Mouse (Mus musculus): ENCODE measurements around the gene Fgl2. TPM values are rescaled to one million over a fixed set of nuclear protein-coding genes. Genes with fewer than 3 reads are reported as not detected.
A peak's percentile ranks its signal among the peaks of the same experiment; 100 is the strongest.

Fgl2 gene
- polyA plus RNA-seq, 1 experiment from 2014 or later = 3.3 TPM

DNA sequence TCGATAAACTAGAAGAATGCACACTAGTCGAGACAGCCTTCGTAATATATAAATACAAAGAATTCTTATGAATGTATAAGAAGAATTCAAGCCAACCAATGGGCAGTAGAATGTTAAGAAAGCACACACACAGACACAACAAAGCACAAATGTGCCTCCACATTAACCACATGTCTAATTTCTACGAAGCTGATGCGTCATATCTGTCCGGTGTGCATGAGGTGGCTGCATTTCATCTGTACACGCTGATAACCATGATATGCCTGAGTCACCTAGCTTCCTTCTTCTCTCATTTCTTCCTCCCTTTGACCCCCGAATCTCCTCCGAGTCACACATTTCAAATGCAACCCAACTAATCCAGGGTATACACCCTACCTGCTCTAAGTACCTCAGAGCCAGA, 12.5 kb downstream of the Fgl2 start:
- no peak overlapping the region for H3K4me3 ChIP-seq (replicated peaks)
- peaks cover 6% of the 10 kb centered on the region; the same call in 1 of the 2 replicates for H3K27me3 ChIP-seq
- no peak for ATAC-seq (replicated peaks; ENCODE audit: low FRiP score)
- H3K27ac ChIP-seq = no peak overlapping the region
- WGBS = 95% methylated on average over 9 of the region's 9 CpGs
- H3K4me1 ChIP-seq = peaks cover 21% of the 10 kb centered on the region
- no peak overlapping the region for H3K9ac ChIP-seq
- no peaks in the 10 kb centered on the region for H3K36me3 ChIP-seq
- H3K9me3 ChIP-seq (replicated peaks) = no peaks in the 10 kb centered on the region
- H3K4me2 ChIP-seq = no peak overlapping the region

DNA sequence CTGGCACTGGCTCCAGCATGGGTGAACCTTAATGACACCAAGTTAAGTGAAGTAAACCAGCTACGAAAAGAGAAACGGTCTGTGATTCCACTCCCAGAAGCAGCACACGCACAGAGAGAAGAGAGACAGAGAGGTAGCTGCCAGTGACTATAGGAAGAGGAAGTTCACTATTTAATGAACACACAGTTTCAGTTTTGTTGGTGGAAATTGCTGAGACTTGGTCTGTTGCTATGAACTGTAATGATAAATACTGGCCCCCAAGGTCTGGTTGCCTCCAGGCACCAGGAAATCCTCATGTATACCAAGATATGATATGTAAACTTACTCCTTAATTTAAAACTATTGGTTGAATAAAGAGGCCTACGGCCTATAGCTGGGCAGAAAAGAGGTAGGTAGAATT, 14.0 kb downstream of the Fgl2 start:
- Histone ChIP-seq H3K9me3 (replicated peaks) (no peaks in the 10 kb centered on the region), H3K27ac (no peak overlapping the region), H3K4me1 (peaks cover 21% of the 10 kb centered on the region), H3K9ac (no peak overlapping the region), H3K4me3 (replicated peaks) (no peak overlapping the region), H3K36me3 (no peaks in the 10 kb centered on the region), H3K4me2 (no peak overlapping the region), H3K27me3 (peaks cover 6% of the 10 kb centered on the region; the same call in 1 of the 2 replicates)
- ATAC-seq (replicated peaks; ENCODE audit: low FRiP score) = no peak
- 79% methylated on average over 4 of the region's 4 CpGs for WGBS

DNA sequence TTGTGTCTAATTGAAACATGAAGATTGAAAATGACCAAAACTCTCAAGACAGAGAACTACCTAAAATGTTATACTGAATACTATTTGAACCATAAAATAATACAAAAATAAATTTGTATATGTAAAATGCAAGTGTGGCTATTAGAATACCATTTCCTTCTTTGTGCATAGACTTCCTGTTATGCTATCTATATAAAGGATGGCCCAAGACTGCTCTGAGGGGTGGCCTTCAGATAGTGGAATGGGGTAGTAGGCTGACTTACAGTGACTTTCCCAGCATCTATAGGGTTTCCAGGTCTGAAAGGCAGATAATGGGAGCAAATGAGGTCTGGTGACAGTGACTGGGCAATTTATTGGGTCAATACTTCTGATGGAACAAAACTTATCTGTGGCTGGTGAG, 14.9 kb downstream of the Fgl2 start:
- Histone ChIP-seq H3K4me2 (no peak overlapping the region), H3K9ac (no peak overlapping the region), H3K27me3 (peaks cover 6% of the 10 kb centered on the region; the same call in 1 of the 2 replicates), H3K4me1 (peaks cover 25% of the 10 kb centered on the region), H3K4me3 (replicated peaks) (no peak overlapping the region), H3K9me3 (replicated peaks) (no peaks in the 10 kb centered on the region), H3K36me3 (no peaks in the 10 kb centered on the region), H3K27ac (no peak overlapping the region)
- no peak for ATAC-seq (replicated peaks; ENCODE audit: low FRiP score)

DNA sequence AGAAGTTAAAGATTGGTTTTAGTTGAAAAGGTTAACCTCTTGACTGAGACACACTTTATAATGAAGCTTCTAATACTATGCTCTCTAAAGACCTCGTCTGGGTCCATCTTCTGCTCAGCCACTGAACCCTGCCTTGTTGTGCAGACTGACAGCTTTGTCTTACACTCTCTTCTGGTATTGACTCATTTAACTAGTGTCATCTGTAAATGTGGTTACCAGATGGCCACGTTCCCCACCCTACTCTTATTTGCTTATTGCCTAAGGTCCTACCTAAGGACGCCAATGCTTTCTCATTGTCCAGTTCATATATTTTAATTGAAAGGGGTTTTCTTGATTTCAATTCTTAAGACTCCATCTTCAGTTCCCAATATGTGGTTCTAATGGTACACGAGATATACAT, 16.4 kb downstream of the Fgl2 start:
- H3K9ac ChIP-seq = no peak overlapping the region
- peaks cover 10% of the 10 kb centered on the region for H3K4me1 ChIP-seq
- peaks cover 6% of the 10 kb centered on the region; the same call in 1 of the 2 replicates for H3K27me3 ChIP-seq
- no peaks in the 10 kb centered on the region for H3K36me3 ChIP-seq
- H3K4me3 ChIP-seq (replicated peaks) = no peak overlapping the region
- 90% methylated on average over 4 of the region's 4 CpGs for WGBS
- H3K4me2 ChIP-seq = no peak overlapping the region
- H3K9me3 ChIP-seq (replicated peaks) = no peaks in the 10 kb centered on the region
- no peak for ATAC-seq (replicated peaks; ENCODE audit: low FRiP score)
- H3K27ac ChIP-seq = no peak overlapping the region

DNA sequence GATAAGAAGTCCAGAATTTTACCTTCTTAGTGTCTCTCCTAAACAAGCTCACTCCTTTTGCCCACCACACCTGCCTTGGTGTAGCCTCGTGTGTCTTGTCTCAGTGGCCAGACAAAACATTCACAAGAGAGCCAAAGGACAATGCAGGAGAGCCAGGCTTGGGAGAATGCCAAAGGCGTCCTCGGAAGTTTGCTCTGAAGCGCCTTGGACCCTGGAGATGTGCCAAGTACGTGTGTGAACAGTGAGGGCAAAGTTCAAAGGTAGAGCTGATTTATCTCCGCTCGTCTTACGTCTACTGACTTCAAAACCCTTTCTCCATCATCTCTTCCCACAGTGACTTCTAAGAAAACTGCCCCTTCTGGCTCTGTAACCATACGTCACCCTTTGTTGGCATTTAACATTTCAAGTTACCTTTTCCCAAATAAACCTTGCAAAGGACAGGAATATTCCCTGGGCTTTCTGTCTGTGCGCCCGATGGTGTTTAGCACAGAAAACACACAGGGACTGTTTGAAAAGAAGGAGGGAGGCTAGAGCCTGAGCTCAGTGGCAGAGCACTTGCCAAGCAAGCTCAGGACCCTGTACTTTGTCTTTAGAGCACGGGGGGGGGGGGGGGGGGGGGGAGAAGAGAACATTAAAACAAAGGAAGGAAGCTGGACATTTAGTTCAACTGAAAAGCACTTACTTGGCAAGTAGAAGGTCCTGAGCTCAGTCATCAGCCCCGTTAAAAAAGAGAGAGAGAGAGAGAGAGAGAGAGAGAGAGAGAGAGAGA, 19.4 kb downstream of the Fgl2 start:
- peak; percentile 29; the same call in 1 of the 2 replicates for ATAC-seq (replicated peaks; ENCODE audit: low FRiP score)
- H3K9ac ChIP-seq = no peak overlapping the region
- peaks cover 14% of the 10 kb centered on the region for H3K4me1 ChIP-seq
- no peak overlapping the region for H3K4me2 ChIP-seq
- 30% methylated on average over 12 of the region's 13 CpGs for WGBS
- H3K36me3 ChIP-seq = no peaks in the 10 kb centered on the region
- no peak overlapping the region for H3K27ac ChIP-seq
- H3K4me3 ChIP-seq (replicated peaks) = no peak overlapping the region
- H3K9me3 ChIP-seq (replicated peaks) = no peaks in the 10 kb centered on the region
- no peaks in the 10 kb centered on the region for H3K27me3 ChIP-seq

DNA sequence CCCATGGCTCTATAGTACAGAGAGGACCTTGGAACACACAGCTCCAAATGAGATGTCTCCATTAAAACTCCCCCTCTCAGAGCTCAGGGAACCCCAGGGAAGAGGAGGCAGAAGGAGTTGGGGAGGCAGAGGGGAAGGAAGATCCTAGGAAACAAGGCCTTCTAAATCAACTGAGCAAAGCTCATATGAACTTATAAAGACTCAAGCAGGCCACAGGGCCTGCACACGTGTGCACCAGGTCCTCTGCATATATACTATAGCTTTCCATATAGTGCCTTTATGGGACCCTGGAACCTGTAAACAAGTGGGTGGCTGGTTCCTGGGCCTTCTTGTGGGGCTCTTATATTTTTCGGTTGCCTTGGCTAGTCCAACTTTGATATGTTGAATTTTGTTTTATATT, 22.1 kb downstream of the Fgl2 start:
- Histone ChIP-seq H3K4me1 (peaks cover 14% of the 10 kb centered on the region), H3K27ac (no peak overlapping the region), H3K9ac (no peak overlapping the region), H3K27me3 (no peaks in the 10 kb centered on the region), H3K9me3 (replicated peaks) (no peaks in the 10 kb centered on the region), H3K4me2 (no peak overlapping the region), H3K36me3 (no peaks in the 10 kb centered on the region), H3K4me3 (replicated peaks) (no peak overlapping the region)
- WGBS = 86% methylated on average over 2 of the region's 2 CpGs
- no peak for ATAC-seq (replicated peaks; ENCODE audit: low FRiP score)

DNA sequence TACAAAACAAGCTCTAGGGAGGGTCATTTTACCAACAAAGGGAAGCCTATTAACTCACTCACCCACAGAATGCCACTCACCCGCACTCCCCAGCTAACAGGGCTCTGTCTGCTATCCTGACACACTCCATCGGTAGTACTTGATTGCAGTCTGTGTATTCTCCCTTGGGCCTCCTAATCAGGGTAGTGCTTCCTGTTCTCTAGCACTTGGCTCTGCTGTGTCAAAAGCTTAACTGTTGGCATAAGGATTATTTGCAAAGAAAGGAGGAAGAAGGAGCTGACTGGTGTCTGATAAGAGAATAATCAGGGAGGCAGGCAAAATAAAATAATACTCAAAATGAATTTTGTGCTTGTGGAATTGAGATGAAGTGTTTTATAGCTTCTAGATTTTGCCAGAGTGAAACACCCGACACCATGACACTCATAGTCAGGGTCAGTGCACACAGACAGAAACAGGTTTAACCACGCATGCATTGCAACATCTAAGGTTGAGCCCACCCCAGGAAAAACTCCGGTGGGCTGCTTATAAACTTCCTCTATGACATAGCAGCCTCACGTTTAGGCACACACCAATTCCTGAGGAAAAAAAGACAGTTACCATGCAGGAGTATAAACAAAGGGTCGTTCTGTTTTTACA, 22.9 kb downstream of the Fgl2 start:
- no peaks in the 10 kb centered on the region for H3K27me3 ChIP-seq
- H3K9me3 ChIP-seq (replicated peaks) = no peaks in the 10 kb centered on the region
- peaks cover 14% of the 10 kb centered on the region for H3K4me1 ChIP-seq
- no peaks in the 10 kb centered on the region for H3K36me3 ChIP-seq
- 23% methylated on average over 7 of the region's 7 CpGs for WGBS
- H3K9ac ChIP-seq = no peak overlapping the region
- H3K4me2 ChIP-seq = no peak overlapping the region
- H3K4me3 ChIP-seq (replicated peaks) = no peak overlapping the region
- H3K27ac ChIP-seq = no peak overlapping the region
- ATAC-seq (replicated peaks; ENCODE audit: low FRiP score) = peak; percentile 80; the same call in 1 of the 2 replicates

DNA sequence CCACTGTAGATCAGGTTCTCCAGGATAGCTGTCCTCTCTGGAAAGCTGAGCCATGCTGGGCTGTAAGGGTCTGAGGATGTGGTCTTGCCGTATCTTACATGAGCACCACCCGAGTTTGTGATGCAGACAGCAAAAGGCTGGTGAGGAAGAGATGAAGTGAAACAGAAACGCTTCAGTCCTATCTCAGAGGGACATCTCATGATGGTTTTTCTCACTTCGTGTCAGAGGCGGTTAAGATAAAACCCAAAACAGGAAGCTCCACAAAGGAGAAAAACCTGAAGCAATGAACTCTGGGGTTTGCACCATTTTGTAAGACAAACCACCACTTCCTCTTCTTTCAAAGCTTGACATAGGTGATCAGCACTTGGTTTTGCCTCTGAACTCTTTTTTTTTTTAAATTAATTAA, 38.8 kb downstream of the Fgl2 start:
- no peak overlapping the region for H3K4me2 ChIP-seq
- H3K27me3 ChIP-seq = no peaks in the 10 kb centered on the region
- WGBS = 85% methylated on average over 5 of the region's 5 CpGs
- H3K9me3 ChIP-seq (replicated peaks) = no peaks in the 10 kb centered on the region
- no peak overlapping the region for H3K27ac ChIP-seq
- H3K4me1 ChIP-seq = no peaks in the 10 kb centered on the region
- H3K9ac ChIP-seq = no peak overlapping the region
- H3K36me3 ChIP-seq = no peaks in the 10 kb centered on the region
- no peak for ATAC-seq (replicated peaks; ENCODE audit: low FRiP score)
- no peak overlapping the region for H3K4me3 ChIP-seq (replicated peaks)

DNA sequence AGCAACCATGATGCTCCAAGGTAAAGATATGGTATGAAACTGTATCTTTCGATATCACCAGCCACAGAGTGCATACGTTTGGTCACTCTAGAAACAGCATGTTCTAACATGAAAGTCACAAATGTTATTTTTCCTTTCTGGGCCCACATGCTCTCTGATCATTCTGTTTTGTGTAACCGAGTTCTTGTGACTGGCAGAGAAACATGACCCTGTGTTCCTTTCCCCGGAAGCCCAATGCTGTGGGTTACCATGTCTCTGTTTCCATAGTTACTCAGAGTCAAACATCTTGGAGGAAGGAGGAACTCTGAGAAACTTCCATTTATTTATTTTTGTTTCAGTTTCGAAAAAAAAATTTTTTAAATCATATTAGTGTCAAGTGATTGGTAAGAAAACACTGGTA, 39.6 kb downstream of the Fgl2 start:
- ATAC-seq (replicated peaks; ENCODE audit: low FRiP score) = no peak
- Histone ChIP-seq H3K36me3 (no peaks in the 10 kb centered on the region), H3K9me3 (replicated peaks) (no peaks in the 10 kb centered on the region), H3K4me3 (replicated peaks) (no peak overlapping the region), H3K27me3 (no peaks in the 10 kb centered on the region), H3K9ac (no peak overlapping the region), H3K4me1 (no peaks in the 10 kb centered on the region), H3K27ac (no peak overlapping the region), H3K4me2 (no peak overlapping the region)
- WGBS = 66% methylated on average over 5 of the region's 5 CpGs

DNA sequence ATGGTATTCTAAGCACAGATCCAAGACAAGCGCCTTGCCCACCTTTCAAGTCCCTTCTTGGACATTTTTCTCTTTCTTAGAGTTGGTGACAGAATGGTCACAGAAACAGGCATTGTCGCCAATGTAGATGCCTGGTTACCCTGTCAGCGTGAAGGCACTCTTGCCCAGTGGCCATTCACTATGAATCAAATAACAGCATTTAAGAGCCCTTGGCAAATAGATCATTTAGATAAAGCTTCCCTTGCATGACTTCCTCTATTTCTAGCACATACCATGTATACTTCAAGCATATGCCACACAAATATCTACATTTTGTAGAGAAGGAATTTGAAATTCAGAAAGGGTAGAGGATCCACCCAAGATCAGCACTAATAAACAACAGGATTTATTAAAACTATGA, 40.9 kb downstream of the Fgl2 start:
- Histone ChIP-seq H3K36me3 (no peaks in the 10 kb centered on the region), H3K4me1 (no peaks in the 10 kb centered on the region), H3K9ac (no peak overlapping the region), H3K4me3 (replicated peaks) (no peak overlapping the region), H3K27ac (no peak overlapping the region), H3K27me3 (no peaks in the 10 kb centered on the region), H3K4me2 (no peak overlapping the region), H3K9me3 (replicated peaks) (no peaks in the 10 kb centered on the region)
- WGBS = 86% methylated on average over 3 of the region's 3 CpGs
- ATAC-seq (replicated peaks; ENCODE audit: low FRiP score) = no peak

DNA sequence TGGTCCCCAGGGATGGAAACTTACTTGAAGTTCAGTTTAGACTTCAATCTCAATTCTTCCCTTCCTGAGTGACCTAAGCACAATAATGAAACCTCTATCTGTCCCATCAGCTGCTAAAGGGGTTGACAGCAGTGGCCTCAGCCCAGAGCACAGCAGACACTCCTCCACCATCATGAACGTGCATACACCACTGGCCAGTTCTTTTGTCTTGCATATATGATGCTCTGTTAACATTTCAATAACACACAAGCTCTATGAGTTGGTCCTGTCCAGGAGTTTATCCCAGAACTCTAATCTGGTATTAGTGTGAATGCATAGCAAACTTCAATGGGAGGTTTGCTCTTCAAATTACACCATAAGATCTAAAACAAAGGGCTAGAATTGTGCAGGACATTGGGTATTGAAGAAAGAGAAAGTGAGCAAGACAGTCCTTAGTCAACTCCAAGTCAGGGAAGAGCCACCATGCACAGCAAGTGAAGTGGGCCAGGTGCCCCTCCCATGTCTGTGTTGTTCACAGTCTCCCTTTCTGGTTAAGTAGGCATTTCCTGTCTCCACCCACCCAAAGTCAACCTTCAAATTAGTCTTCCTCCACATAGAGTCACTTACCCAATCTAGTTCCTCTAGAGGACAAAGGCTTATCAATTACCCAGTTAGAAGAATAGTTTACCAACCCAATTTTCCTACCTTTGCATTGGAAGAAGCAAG, 41.8 kb downstream of the Fgl2 start:
- H3K27me3 ChIP-seq = no peaks in the 10 kb centered on the region
- no peak overlapping the region for H3K9ac ChIP-seq
- H3K27ac ChIP-seq = no peak overlapping the region
- H3K4me2 ChIP-seq = no peak overlapping the region
- 62% methylated on average over 1 of the region's 1 CpGs for WGBS
- no peaks in the 10 kb centered on the region for H3K4me1 ChIP-seq
- no peak for ATAC-seq (replicated peaks; ENCODE audit: low FRiP score)
- no peaks in the 10 kb centered on the region for H3K9me3 ChIP-seq (replicated peaks)
- no peak overlapping the region for H3K4me3 ChIP-seq (replicated peaks)
- no peaks in the 10 kb centered on the region for H3K36me3 ChIP-seq

DNA sequence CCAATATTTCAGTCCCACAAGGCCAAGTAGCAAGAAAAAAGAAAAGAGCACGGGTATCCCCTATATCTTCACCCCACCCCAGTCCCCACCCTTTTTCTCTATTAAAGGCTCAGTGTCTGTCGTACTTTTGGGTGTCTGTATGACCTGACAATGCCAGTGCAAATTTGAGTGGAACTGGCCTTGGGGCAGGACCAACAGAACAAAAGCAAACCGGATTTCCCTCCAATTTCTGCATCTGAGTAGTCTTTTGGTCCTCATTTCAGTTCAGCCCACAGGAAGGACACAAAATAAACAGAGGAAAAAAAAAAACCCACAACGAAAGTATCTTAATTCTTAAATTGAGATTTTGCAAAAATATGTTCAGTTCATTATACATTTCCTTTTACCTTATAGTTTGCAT, 46.2 kb downstream of the Fgl2 start:
- no peak for ATAC-seq (replicated peaks; ENCODE audit: low FRiP score)
- Histone ChIP-seq H3K27me3 (peaks cover 4% of the 10 kb centered on the region; the same call in 1 of the 2 replicates), H3K36me3 (no peaks in the 10 kb centered on the region), H3K9me3 (replicated peaks) (no peaks in the 10 kb centered on the region), H3K4me3 (replicated peaks) (no peak overlapping the region), H3K4me1 (no peaks in the 10 kb centered on the region), H3K4me2 (no peak overlapping the region), H3K9ac (no peak overlapping the region), H3K27ac (no peak overlapping the region)
- 69% methylated on average over 4 of the region's 4 CpGs for WGBS

Data from kidney, embryonic 15.5 days (tissue).